Mouse (Mus musculus) right cerebral cortex, postnatal 25 days (tissue): Measurements from ENCODE around the gene Fut1.
"Not testable (repeated sequence)": the region's sequence is repeated elsewhere in the genome, so short reads cannot be mapped to it uniquely, and the experiment has no call there.

Source experiments
- DNase-seq: peaks from one replicate; pipeline ENCODE4 v3.0.0; 2022

The Fut1 gene

DNA sequence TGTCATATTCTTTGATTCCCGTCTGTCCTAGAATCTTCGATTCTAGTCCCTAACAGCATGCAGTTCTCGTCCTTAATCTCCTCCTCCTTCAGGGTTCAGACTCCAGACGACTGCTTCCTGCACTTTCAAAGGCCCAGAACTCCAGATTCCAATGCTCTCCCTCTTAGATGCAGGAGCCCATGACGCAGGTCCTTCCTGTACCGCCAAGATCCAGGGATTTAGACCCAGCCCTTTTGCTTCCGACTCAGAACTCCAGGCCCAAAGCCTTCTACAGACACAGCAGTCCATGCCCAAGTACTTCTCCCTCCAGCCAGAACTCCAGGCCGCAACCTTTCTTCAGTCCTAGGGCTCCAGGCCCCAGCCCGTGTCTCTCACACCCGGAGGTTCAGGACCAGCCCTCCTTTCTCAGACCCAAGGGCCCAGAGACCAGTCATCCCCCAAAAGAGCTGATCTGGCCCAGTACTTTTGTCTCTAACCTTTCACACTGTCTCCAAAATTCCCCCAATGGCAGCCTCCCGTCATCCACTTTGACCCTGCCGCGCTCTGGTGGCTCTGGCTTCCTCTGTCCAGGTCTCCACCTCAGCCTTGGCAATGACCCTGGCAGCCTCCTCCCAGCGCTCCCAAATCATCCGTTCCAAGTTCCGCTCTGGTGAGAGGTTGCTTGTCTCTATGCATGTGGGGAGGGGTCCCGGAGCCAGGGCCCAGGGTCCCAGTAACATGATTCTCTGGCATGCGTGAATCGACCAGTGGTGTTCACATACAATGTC, 23.3 kb downstream of the Fut1 start:
- no peak for DNase-seq

- no peak for DNase-seq
Measured at GRCm38 (mm10) chr7:45641391-45642040, 24.4 kb downstream of the Fut1 start.

DNA sequence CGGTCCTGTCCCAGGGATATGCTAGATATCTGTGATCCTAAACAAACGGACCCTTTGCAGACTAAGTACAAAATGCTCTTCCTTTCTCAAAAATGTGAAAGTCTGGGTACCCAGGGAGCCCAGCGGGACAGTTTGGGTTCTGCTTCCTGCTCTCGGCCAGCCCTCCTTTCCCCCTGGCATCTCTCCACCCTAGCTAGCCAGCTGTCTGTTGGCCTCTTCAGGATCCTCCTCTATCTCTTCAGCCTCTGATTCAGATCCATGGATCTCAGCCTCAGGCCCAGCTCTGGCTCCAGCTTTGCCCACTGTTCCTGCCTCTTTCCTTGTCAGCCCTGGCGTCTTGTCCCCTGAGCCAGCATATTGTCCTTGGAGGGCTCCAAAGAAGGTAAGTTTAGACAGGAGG, 25.0 kb downstream of the Fut1 start:
- no peak for DNase-seq

DNA sequence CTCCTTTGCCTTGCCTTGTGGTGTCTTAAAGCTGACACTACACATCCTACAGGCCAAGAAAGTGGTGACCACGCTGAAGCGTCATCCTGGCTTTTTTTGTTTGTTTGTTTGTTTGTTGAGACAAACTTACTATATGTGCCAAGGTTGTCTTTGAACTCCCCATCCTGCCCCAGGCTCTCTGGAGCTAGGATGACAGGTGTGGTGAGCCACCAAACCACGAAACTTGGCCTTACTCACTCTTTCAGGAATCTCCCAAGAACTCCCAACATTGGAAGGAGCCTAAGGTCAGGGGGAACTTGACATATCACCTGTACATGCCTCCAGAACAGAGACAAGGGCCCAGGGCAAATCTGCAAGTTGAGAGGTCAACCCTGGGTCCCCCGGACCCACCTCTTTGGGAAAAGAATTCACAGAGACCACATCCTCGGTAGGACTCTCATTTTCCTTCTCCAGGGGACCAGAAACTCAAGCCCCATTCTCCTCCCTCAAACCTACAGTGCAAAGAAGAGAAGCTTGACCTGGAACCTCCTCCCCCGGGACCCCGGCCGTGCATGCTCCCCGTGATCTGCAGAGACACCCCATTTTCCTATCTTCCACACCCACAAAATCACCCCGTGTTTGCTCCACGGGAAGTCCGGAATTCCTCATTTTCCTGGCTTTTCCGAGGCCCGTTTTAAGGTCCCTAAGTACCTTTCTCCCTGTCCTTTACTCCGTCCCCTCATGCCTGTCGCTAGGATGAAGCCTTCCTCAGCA, 25.6 kb downstream of the Fut1 start:
- DNase-seq, result no peak

GRCm38 (mm10) chr7:45643441-45644178, 26.5 kb downstream of the Fut1 start:
- DNase-seq, result peak; percentile 90

- peak; percentile 75 for DNase-seq
Measured at GRCm38 (mm10) chr7:45644183-45644582, 27.1 kb downstream of the Fut1 start.

- no peak for DNase-seq
Measured at GRCm38 (mm10) chr7:45644872-45645590, 27.9 kb downstream of the Fut1 start.

DNA sequence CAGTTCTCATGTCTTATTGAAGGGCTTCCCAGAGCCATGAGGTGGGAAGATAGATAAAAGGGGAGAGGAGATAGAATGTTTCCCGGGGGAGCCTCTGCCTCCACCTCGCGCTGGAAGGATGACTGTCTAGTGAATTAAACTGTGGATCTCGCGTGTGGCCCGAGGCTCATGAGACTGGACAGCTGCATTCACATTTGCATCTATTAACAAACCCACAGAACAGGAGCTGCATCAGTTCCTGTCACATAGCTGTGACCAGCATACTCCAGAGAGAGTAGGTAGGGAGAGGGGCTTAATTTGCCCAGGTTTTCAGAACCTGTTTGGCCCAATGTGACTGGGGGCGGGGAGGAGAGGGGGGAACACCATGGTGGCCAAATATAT, 28.5 kb downstream of the Fut1 start:
- DNase-seq, result no peak

DNA sequence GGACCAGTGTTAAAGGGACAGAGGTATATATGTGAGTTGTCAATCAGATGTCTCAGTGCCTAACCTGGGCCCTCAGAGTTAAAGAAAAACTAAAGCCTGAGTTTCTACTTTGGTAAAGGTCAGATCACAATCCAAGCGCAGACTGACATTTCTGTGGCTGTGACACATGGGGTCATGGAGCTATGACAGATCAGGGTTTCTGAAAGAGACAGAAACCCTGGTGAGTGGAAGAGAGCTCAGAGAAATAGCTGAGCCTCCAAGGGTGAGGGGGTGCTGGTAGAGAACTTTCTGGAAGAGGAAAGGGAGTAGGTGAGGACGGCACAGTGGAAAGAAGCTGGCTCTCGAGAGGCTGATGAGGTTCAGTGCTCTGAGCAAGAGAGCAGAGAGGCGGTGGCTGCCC, 29.6 kb downstream of the Fut1 start:
- DNase-seq, result no peak

DNA sequence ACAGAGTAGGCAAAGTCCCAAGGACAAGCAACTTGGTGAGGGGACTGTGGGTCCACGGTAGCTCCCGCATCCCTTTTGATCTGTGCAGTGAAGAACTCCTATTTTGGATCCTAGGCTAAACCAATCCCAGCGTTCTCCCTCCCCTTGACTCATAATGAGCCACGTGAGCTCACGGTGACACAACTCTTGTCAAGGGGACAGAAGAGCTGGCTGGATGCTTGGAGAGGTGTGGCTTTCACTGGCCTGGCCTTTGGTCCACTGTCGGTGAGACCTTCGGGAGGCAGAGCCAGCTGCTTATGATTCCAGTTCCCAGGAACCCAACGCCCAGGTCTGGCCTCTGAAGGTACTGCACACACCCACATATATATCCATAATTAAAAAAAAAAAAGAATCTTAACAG, 32.3 kb downstream of the Fut1 start:
- DNase-seq, result no peak

GRCm38 (mm10) chr7:45650484-45650883, 33.4 kb downstream of the Fut1 start:
- not testable (repeated sequence) for DNase-seq

DNA sequence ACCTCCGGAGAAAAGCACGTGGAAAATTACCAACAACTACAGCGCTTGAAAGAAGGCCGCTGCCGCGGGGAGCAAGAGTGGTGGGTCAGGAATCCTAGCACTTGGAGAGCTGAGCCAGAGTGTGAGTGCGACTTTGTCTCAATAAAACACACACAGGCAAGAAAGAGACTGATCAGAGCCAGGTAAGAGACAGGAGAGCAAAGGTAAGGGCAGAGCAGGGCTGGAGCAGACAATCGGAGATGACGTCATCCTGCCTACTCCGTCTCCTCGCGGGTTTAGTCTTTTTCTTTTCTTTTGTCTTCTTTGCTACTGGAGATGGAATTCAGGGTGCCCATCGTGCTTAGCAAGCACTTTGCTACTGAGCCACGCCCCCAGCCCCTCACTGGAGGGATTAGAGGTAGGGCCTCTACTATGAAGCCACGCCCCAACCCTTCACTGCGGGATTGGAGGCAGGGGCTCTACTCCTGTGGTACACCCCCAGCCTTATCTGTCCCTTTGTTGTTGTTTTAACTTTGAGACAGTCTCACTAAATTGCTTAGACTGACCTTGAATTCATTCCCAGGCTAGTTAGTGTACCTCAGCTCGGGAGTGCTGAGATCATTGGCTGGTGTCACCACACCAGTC, 37.4 kb downstream of the Fut1 start:
- no peak for DNase-seq

- DNase-seq, result no peak
Measured at GRCm38 (mm10) chr7:45660746-45661478, 43.8 kb downstream of the Fut1 start.

DNA sequence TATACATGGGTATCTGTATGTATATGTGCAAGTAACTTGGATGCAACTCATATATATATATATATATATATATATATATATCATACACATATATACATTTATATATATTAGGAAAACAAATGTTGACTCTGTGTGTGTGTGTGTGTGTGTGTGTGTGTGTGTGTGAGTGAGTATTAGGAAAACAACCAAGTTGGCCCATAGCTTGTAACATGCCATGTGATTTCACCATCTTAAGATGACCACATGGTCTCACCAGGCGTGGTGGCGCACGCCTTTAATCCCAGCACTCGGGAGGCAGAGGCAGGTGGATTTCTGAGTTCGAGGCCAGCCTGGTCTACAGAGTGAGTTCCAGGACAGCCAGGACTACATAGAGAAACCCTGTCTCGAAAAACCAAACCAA, 44.6 kb downstream of the Fut1 start:
- not testable (repeated sequence) for DNase-seq

GRCm38 (mm10) chr7:45665303-45666138, 48.4 kb downstream of the Fut1 start:
- no peak for DNase-seq

DNA sequence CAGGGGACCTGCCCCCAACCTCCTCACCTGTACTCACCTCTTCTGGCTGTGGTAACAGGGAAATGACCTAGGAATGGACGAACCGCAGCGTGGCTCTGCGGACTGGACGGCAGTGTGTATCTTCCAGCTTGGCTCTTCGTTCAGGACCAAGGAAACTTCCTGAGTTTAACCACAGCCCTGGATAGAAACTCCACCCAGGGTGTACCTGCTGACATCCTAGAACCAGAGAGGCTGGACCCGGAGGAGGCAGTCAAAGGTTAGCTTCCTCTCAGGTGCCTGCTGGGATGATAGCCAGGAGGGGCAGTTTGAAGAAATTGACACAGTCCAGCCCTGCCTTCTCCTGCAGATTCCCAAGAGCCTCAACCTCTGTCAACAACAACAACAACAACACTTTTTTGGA, 49.1 kb downstream of the Fut1 start, which contains the start of gene Fut2:
Gene Fut2 (minus strand): TSS at position 234 of the 400 bp plus-strand sequence.
- DNase-seq, result no peak

GRCm38 (mm10) chr7:45667761-45668160, 50.7 kb downstream of the Fut1 start:
- DNase-seq, result peak; percentile 31

DNA sequence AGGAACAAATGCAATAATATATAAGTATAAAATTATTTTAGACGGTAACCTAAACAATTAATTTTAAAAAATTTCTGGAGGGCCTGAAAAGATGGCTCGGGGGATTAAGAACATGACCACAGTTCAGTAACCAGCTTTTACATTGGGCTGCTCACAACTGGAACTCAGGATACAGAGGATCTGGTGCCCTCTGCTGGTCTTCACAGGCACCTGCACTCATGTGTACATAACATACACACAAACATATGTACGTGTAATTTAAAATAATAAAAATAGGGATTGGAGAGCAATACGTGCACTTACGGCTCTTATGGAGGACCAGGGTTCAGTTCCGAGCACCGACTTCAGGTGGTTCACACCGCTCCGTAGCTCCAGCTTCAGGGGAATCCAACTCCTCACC, 51.8 kb downstream of the Fut1 start:
- DNase-seq, result no peak
